Mouse (Mus musculus) intestine, postnatal 0 days (tissue): ENCODE results near the gene Casp8ap2. TPM values are rescaled to one million over a fixed set of nuclear protein-coding genes. Genes with fewer than 3 reads are reported as not detected.
A peak's percentile ranks its signal among the peaks of the same experiment; 100 is the strongest.

Source experiments
- ATAC-seq: fragments of 200-750 bp; cut with Nextera tagmentation; 2 replicates; pipeline ENCODE4 v1.8.0; 2017; ENCODE audit warnings: mild to moderate bottlenecking, moderate TSS enrichment, moderate library complexity
- H3K27ac ChIP-seq: fragments of 300-500 bp; sonication (generic); 2 replicates; pipeline ENCODE4 v1.5.1; 2014; ENCODE audit warnings: mild to moderate bottlenecking, low read depth, low read length, moderate library complexity
- H3K27me3 ChIP-seq: fragments of 300-500 bp; sonication (generic); replicated peaks from 2 replicates; pipeline ENCODE4 v1.6.1; 2014; ENCODE audit warnings: low read length, mixed read lengths; ENCODE audit not compliant: control insufficient read depth, insufficient read depth
- H3K36me3 ChIP-seq: fragments of 300-500 bp; sonication (generic); 2 replicates; pipeline ENCODE4 v1.6.1; 2014; ENCODE audit warnings: mild to moderate bottlenecking, moderate library complexity; ENCODE audit not compliant: control insufficient read depth, insufficient read depth
- H3K4me1 ChIP-seq: fragments of 300-500 bp; sonication (generic); replicated peaks from 2 replicates; pipeline ENCODE4 v1.6.1; 2014; ENCODE audit warnings: antibody characterized with exemption, low read length, mixed read lengths; ENCODE audit not compliant: control insufficient read depth, insufficient read depth
- H3K4me2 ChIP-seq: fragments of 300-500 bp; sonication (generic); replicated peaks from 2 replicates; pipeline ENCODE4 v1.6.1; 2014; ENCODE audit warnings: low read depth, mild to moderate bottlenecking, moderate library complexity
- H3K4me3 ChIP-seq: fragments of 300-500 bp; sonication (generic); 2 replicates; pipeline ENCODE4 v1.5.1; 2014; ENCODE audit warnings: low read depth, low read length
- H3K9ac ChIP-seq: fragments of 300-500 bp; sonication (generic); 2 replicates; pipeline ENCODE4 v1.6.1; 2014; ENCODE audit warnings: mild to moderate bottlenecking, low read depth, low read length
- H3K9me3 ChIP-seq: fragments of 300-500 bp; sonication (generic); 2 replicates; pipeline ENCODE4 v1.6.1; 2016; ENCODE audit warnings: mixed run types; ENCODE audit not compliant: control insufficient read depth
- CTCF ChIP-seq: sonication (generic); IDR thresholded peaks from 2 replicates; pipeline ENCODE4 v1.5.1; 2016; ENCODE audit warnings: low read depth, mild to moderate bottlenecking, control low read depth, antibody characterized with exemption, moderate library complexity
- WGBS: fragments of 180-500 bp; shearing (Covaris S2); extraction: QIAGEN DNeasy Blood & Tissue Kit; methylation state at CpG from one replicate; pipeline ENCODE4 v1.1.7; 2014; 5-methylcytosine and 5-hydroxymethylcytosine counted together
- polyA plus RNA-seq: library from polyadenylated mRNA; unstranded; fragments of >200 nt; fragmentation: Nextera tagmentation; extraction: Ambion mirVana; gene quantifications from 2 replicates; pipeline ENCODE4 v1.2.1, GENCODE M21; 2015

Gene Casp8ap2
- polyA plus RNA-seq, 1 experiment from 2014 or later: 18.4 TPM

DNA sequence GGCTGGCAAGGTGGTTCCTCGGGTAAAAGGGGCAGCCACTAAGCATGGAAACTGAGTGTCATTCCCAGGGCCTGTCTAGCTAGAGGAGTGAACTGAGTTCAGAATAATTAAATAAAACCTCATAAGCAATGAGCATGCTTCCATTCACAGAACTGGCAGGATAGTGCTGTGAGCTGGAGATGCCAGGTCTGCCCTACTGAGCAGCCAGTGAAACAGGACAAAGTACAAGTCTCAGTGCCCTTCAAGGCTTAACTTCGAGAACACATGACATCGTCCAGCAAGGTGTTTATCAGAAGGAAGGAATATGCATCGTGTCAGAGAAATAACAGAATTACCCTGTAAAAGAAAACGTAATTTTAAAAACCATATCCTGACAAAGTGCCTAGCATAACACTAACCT, 41.7 kb upstream of the Casp8ap2 start:
- Histone ChIP-seq H3K4me3 (no peak overlapping the region), H3K4me2 (no peak overlapping the region), H3K4me1 (no peaks in the 10 kb centered on the region), H3K27ac (no peak overlapping the region), H3K9ac (no peak overlapping the region), H3K27me3 (no peaks in the 10 kb centered on the region), H3K36me3 (no peaks in the 10 kb centered on the region), H3K9me3 (no peaks in the 10 kb centered on the region)
- 75% methylated on average over 5 of the region's 5 CpGs for WGBS
- TF ChIP-seq CTCF: no peak
- no peak for ATAC-seq

GRCm38 (mm10) chr4:32574604-32575003, 40.6 kb upstream of the Casp8ap2 start:
- ATAC-seq: no peak

DNA sequence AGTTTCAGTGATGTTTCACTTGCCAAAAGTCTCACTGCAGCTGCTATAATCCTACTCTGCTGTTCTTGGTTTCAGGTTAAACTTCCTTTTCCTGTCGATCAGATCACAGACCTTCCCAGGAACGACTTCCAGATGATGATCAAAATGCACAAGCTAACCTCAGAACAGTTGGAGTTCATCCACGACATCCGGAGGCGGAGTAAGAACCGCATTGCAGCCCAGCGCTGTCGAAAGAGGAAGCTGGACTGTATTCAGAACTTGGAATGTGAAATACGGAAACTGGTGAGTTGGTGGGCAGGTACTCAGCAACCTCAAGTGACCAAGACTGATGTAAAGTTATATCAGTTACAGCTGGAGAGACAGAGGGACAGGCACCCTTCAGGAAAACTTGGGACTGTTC, 40.1 kb upstream of the Casp8ap2 start:
- no peak overlapping the region for H3K9ac ChIP-seq
- H3K27ac ChIP-seq: no peak overlapping the region
- WGBS: 74% methylated on average over 9 of the region's 9 CpGs
- no peak overlapping the region for H3K4me2 ChIP-seq
- H3K4me1 ChIP-seq: no peaks in the 10 kb centered on the region
- H3K27me3 ChIP-seq: no peaks in the 10 kb centered on the region
- ATAC-seq: no peak
- no peaks in the 10 kb centered on the region for H3K9me3 ChIP-seq
- no peak for TF ChIP-seq CTCF
- H3K36me3 ChIP-seq: no peaks in the 10 kb centered on the region
- no peak overlapping the region for H3K4me3 ChIP-seq

More at GRCm38 (mm10) chr4:32574604-32575003, 40.6 kb upstream of the Casp8ap2 start:
- TF ChIP-seq CTCF: peak; percentile 50
- H3K36me3 ChIP-seq: no peaks in the 10 kb centered on the region
- no peak overlapping the region for H3K4me3 ChIP-seq
- no peak overlapping the region for H3K9ac ChIP-seq
- no peak overlapping the region for H3K27ac ChIP-seq
- 75% methylated on average over 1 of the region's 1 CpGs for WGBS
- no peak overlapping the region for H3K4me2 ChIP-seq
- no peaks in the 10 kb centered on the region for H3K4me1 ChIP-seq
- no peaks in the 10 kb centered on the region for H3K27me3 ChIP-seq
- H3K9me3 ChIP-seq: no peaks in the 10 kb centered on the region

DNA sequence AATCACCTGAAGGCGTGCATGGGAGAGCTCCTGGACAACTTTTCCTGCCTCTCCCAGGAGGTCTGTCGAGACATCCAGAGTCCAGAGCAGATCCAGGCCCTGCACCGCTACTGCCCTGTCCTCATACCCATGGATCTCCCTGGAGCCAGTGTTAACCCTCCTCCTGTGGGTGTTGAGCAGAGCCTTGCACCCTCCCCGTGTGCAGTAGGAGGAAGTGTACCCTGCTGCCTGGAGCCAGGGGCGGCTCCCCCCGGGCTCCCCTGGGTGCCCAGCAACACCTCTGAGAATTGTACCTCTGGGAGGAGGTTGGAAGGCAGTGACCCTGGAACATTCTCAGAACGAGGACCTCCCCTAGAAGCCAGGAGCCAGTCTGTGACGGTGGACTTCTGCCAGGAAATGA, 35.4 kb upstream of the Casp8ap2 start:
- Histone ChIP-seq H3K4me1 (no peaks in the 10 kb centered on the region), H3K4me3 (no peak overlapping the region), H3K36me3 (no peaks in the 10 kb centered on the region), H3K27ac (no peak overlapping the region), H3K4me2 (no peak overlapping the region), H3K9ac (no peak overlapping the region), H3K27me3 (no peaks in the 10 kb centered on the region), H3K9me3 (no peaks in the 10 kb centered on the region)
- 77% methylated on average over 8 of the region's 8 CpGs for WGBS
- TF ChIP-seq CTCF: no peak
- ATAC-seq: no peak

DNA sequence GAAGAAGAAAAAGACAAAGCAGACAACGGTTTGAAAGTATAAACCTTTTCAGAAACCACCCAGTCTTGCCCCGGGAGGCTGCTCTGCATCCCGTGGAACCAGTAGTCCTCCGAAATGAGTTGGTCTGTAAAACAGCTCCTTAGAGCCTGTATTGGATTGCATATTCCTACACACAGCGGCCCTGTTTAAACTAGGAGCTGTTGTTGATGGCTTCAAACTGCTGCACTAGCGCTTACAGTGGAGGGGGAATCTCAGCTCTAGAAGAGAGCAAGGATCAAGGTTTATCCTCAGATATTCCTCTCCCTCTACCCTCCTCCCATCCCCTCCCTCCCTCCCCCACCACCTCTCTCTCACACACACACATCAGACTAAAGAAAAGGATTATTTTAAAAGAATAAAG, 31.1 kb upstream of the Casp8ap2 start:
- Histone ChIP-seq H3K4me3 (no peak overlapping the region), H3K36me3 (no peaks in the 10 kb centered on the region), H3K9me3 (no peaks in the 10 kb centered on the region), H3K4me1 (no peaks in the 10 kb centered on the region), H3K27me3 (no peaks in the 10 kb centered on the region), H3K9ac (no peak overlapping the region), H3K27ac (no peak overlapping the region), H3K4me2 (no peak overlapping the region)
- WGBS: 70% methylated on average over 6 of the region's 6 CpGs
- ATAC-seq: no peak
- TF ChIP-seq CTCF: no peak

DNA sequence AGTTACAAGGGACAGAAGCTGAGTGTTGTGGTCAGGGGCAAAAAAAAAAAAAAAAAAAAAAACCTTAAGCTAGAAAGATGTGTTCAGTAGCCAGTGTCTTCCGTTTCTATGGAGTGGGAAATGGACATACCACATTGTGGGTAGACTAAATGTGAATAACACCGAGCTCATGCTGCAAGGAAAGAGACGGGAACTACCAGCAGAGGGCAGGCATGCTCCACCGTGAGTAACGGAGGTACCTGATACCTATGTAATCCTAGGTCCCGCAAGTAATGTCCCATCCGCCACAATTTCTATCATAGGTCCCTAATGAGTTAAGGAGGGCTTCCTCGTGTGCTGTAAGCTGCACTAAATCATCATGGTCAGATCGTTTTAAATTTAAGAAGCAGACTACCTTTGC, 28.7 kb upstream of the Casp8ap2 start:
- no peak overlapping the region for H3K27ac ChIP-seq
- ATAC-seq: no peak
- 9% methylated on average over 9 of the region's 9 CpGs for WGBS

GRCm38 (mm10) chr4:32587543-32587942, 27.7 kb upstream of the Casp8ap2 start:
- no peak for ATAC-seq
- no peak overlapping the region for H3K4me2 ChIP-seq
- H3K27me3 ChIP-seq: no peaks in the 10 kb centered on the region
- no peaks in the 10 kb centered on the region for H3K9me3 ChIP-seq
- H3K27ac ChIP-seq: no peak overlapping the region
- no peak for TF ChIP-seq CTCF
- WGBS: 92% methylated on average over 5 of the region's 5 CpGs
- H3K4me1 ChIP-seq: no peaks in the 10 kb centered on the region
- H3K4me3 ChIP-seq: no peak overlapping the region
- no peak overlapping the region for H3K9ac ChIP-seq
- no peaks in the 10 kb centered on the region for H3K36me3 ChIP-seq

More for the DNA sequence above, 28.7 kb upstream of the Casp8ap2 start:
- H3K27me3 ChIP-seq: no peaks in the 10 kb centered on the region
- H3K9ac ChIP-seq: no peak overlapping the region
- peak; percentile 89 for TF ChIP-seq CTCF
- H3K9me3 ChIP-seq: no peaks in the 10 kb centered on the region
- no peaks in the 10 kb centered on the region for H3K36me3 ChIP-seq
- no peaks in the 10 kb centered on the region for H3K4me1 ChIP-seq
- H3K4me3 ChIP-seq: no peak overlapping the region
- H3K4me2 ChIP-seq: no peak overlapping the region
